Mouse (Mus musculus) hindbrain, embryonic 10.5 days (tissue): ENCODE measurements at regions not wholly inside any gene's neighbourhood (a gene's known extent, or its start where the extent isn't known, plus 50 kb on each side); places are given as distances from the start of the nearest gene placed in this dataset.

Experiments used
- DNase-seq: peaks from one replicate; pipeline ENCODE4 v3.0.0-alpha.2; 2017; ENCODE audit warnings: low spot score
- H3K27ac ChIP-seq: fragments of 300-500 bp; sonication (generic); 2 replicates; pipeline ENCODE4 v1.5.1; 2016; ENCODE audit warnings: mild to moderate bottlenecking, moderate library complexity
- H3K27me3 ChIP-seq: fragments of 300-500 bp; sonication (generic); 2 replicates; pipeline ENCODE4 v1.6.1; 2016; ENCODE audit warnings: mild to moderate bottlenecking; ENCODE audit not compliant: poor library complexity, insufficient read depth, severe bottlenecking
- H3K36me3 ChIP-seq: fragments of 300-500 bp; sonication (generic); 2 replicates; pipeline ENCODE4 v1.6.1; 2016; ENCODE audit warnings: mild to moderate bottlenecking, moderate library complexity
- H3K4me1 ChIP-seq: fragments of 300-500 bp; sonication (generic); replicated peaks from 2 replicates; pipeline ENCODE4 v1.6.1; 2016; ENCODE audit warnings: mild to moderate bottlenecking
- H3K4me3 ChIP-seq: fragments of 300-500 bp; sonication (generic); 2 replicates; pipeline ENCODE4 v1.5.1; 2016; ENCODE audit warnings: mild to moderate bottlenecking, moderate library complexity
- H3K9me3 ChIP-seq: fragments of 300-500 bp; sonication (generic); 2 replicates; pipeline ENCODE4 v1.6.1; 2016; ENCODE audit warnings: mild to moderate bottlenecking, moderate library complexity
- WGBS: fragments of 180-500 bp; shearing (Covaris S2); methylation state at CpG from one replicate; pipeline ENCODE4 v1.1.7; 2016; 5-methylcytosine and 5-hydroxymethylcytosine counted together

GRCm38 (mm10) chr10:37667031-37667745 lies 528.5 kb upstream of the Marcks start:
- peak; percentile 64 for DNase-seq
- H3K4me3 ChIP-seq = no peak overlapping the region
- peaks cover 41% of the 10 kb centered on the region for H3K4me1 ChIP-seq
- no peaks in the 10 kb centered on the region for H3K36me3 ChIP-seq
- H3K9me3 ChIP-seq = no peaks in the 10 kb centered on the region
- WGBS = 30% methylated on average over 7 of the region's 7 CpGs
- H3K27me3 ChIP-seq = no peaks in the 10 kb centered on the region
- peak overlapping the region; percentile 81 for H3K27ac ChIP-seq

DNA sequence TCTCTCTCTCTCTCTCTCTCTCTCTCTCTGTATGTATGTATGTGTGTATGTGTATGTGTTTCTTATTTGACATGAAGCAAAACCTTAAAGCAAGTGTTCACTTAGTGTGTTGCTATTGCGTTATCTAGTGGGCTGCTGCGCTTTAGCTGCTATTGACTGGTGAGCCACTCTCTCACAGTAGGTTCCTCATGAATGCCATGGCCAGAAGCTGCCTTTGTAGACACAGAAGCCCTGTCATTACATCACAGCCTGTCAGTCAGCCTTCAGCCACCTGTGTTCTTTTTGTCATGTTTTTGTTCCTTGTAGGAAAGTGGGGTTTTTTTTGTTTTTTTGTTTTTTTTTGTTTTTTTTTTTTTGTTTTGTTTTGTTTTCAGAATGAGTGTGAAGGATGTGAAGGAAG lies 527.8 kb upstream of the Marcks start:
- DNase-seq = peak; percentile 15
- no peaks in the 10 kb centered on the region for H3K27me3 ChIP-seq
- no peaks in the 10 kb centered on the region for H3K36me3 ChIP-seq
- H3K4me3 ChIP-seq = no peak overlapping the region
- WGBS = 45% methylated on average over 2 of the region's 2 CpGs
- H3K27ac ChIP-seq = peak overlapping the region; percentile 81
- H3K4me1 ChIP-seq = peaks cover 41% of the 10 kb centered on the region
- H3K9me3 ChIP-seq = no peaks in the 10 kb centered on the region

DNA sequence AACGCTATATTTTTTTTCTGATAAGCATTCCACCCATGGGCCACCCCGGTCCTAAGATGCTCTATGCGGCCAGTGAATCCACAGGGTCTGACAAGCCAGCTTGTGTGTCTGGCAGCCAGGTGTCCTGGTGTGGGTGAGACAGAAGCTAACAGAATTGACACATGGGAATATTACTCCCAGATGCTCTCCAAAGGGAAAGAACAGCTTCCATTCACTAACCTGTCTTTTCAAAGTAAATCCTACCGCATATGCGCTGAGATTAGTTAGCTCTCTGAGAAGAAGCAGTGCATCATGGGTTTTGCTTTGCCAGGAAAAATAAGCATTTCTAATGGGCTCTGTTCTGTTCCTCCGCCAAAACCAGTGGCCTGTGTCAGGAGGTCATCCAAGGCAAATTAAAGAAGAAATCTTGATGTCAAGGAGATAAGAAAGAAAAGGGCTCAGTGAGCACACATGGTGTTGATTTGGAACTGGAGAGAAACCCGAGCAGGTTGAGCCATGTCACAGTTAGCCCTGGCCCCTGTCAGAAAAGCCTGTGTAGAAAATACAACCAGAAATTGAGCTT lies 498.4 kb upstream of the Marcks start:
- 49% methylated on average over 7 of the region's 7 CpGs for WGBS
- DNase-seq = peak; percentile 50
- H3K4me3 ChIP-seq = no peak overlapping the region
- no peaks in the 10 kb centered on the region for H3K27me3 ChIP-seq
- H3K27ac ChIP-seq = peak overlapping the region; percentile 69
- no peaks in the 10 kb centered on the region for H3K36me3 ChIP-seq
- peaks cover 8% of the 10 kb centered on the region for H3K4me1 ChIP-seq
- no peaks in the 10 kb centered on the region for H3K9me3 ChIP-seq

DNA sequence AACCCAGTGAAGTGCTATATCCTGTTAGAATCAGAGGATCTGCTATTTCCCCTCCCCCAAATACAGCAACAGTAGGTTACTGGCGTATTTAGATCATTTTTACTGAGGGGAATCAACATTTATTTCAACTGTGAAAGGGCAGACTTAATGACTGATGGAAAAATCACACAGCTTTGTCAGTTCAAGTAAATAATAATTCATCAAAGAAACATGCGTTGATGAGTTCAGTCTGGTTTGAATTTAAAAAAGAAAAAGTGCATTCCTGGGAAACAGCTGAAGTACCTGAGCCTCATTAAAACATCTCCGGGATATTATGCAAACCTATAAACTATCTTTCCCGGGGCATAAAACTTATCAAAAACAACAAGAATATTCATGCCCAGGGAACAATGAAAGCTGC lies 497.7 kb upstream of the Marcks start:
- DNase-seq = no peak
- Histone ChIP-seq H3K36me3 (no peaks in the 10 kb centered on the region), H3K9me3 (no peaks in the 10 kb centered on the region), H3K27ac (peak overlapping the region; percentile 69; the same call in 1 of the 2 replicates), H3K4me3 (no peak overlapping the region), H3K4me1 (peaks cover 8% of the 10 kb centered on the region), H3K27me3 (no peaks in the 10 kb centered on the region)
- 68% methylated on average over 4 of the region's 4 CpGs for WGBS

- Histone ChIP-seq H3K27ac (no peak overlapping the region), H3K9me3 (no peaks in the 10 kb centered on the region), H3K4me3 (no peak overlapping the region), H3K27me3 (no peaks in the 10 kb centered on the region), H3K36me3 (no peaks in the 10 kb centered on the region), H3K4me1 (no peaks in the 10 kb centered on the region)
- WGBS = 94% methylated on average over 1 of the region's 1 CpGs
- no peak for DNase-seq
Measured at GRCm38 (mm10) chr10:37630403-37630802, 491.7 kb upstream of the Marcks start.

DNA sequence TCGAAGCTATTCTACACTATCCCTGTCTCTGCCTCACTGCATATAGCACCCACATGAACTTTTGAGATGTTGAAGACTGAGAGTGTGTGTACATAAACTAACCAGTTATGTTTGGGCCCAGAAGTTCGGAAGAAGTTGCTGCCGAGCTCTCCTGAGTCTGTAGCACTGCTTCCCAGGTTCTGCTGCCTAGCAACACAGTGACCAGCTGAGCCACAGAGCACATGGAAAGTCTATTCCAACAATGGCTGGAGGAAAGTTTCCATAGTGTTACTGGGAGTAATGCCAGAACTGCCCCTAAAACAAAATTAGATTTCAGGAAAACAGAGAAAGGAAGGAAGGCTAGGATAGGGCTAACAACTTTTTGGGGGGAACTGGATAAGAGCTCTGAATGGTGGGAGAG lies 489.2 kb upstream of the Marcks start:
- no peak for DNase-seq
- H3K4me3 ChIP-seq = no peak overlapping the region
- 77% methylated on average over 3 of the region's 3 CpGs for WGBS

DNA sequence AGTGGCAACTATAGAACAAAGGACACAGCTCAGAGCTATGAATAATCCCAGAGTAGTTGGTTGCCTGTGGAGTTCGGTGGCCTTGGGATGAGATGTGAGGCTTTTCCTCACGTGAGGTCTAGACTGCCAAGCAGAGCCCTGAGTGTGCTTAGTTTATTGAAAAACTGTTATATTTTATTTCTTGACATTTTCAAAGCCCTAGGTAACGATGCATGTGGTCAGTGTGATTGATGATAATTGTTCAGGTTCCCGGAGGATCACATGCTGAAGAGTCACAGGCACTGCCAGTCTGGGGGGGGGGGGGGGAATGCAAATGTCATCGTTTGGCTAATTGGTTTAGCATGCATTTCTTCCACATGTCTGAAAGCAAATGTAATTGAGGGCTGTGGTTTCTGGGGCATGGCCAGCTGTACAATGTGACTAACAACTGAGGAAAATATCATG lies 488.1 kb upstream of the Marcks start:
- Histone ChIP-seq H3K27me3 (no peaks in the 10 kb centered on the region), H3K9me3 (no peaks in the 10 kb centered on the region), H3K27ac (no peak overlapping the region), H3K36me3 (no peaks in the 10 kb centered on the region), H3K4me3 (no peak overlapping the region), H3K4me1 (no peaks in the 10 kb centered on the region)
- WGBS = 77% methylated on average over 5 of the region's 5 CpGs
- DNase-seq = no peak

More for the DNA sequence above, 489.2 kb upstream of the Marcks start:
- no peaks in the 10 kb centered on the region for H3K9me3 ChIP-seq
- H3K4me1 ChIP-seq = no peaks in the 10 kb centered on the region
- no peaks in the 10 kb centered on the region for H3K36me3 ChIP-seq
- no peaks in the 10 kb centered on the region for H3K27me3 ChIP-seq
- H3K27ac ChIP-seq = no peak overlapping the region

DNA sequence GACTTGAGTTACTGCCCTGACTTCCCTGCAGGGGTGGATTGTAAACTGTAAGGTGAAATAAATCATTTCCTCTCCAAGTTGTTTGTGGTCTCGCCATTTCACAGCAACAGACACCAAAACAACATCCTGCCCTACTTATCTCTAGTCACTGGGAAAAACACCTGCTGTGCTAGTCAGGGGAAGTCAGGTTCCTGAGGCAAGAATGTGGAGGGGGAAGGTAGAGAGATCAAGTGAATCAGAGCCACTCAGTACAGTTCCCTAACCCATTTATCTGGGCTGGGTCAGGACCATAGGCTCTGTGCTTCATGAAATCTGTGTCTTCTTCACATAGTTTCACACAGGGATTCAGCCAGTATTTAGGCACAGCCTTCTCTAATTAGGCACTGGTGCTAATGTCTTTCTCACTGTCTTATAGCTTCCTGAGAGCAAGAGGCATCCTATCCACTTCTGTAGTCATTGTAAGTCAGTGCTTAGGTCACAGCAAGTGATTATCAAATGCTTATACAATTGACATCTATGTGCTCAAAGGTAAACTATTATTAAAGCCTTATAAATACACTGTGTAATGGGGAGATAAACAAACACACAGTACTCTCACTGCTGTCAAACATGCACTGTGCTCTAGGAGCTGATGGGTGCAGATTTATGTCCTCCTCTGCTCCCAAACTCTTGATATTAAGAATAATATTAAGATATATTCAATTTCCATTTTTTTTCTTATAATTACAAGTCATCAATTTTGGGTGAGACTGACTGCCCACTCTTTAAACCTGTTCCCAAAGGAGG lies 487.4 kb upstream of the Marcks start:
- Histone ChIP-seq H3K36me3 (no peaks in the 10 kb centered on the region), H3K27ac (no peak overlapping the region), H3K4me3 (no peak overlapping the region), H3K4me1 (no peaks in the 10 kb centered on the region), H3K27me3 (no peaks in the 10 kb centered on the region), H3K9me3 (no peaks in the 10 kb centered on the region)
- 55% methylated on average over 1 of the region's 1 CpGs for WGBS
- no peak for DNase-seq

GRCm38 (mm10) chr10:37623041-37623440 lies 484.3 kb upstream of the Marcks start:
- H3K27ac ChIP-seq = no peak overlapping the region
- no peak overlapping the region for H3K4me3 ChIP-seq
- H3K4me1 ChIP-seq = no peaks in the 10 kb centered on the region
- no peaks in the 10 kb centered on the region for H3K36me3 ChIP-seq
- no peaks in the 10 kb centered on the region for H3K27me3 ChIP-seq
- no peaks in the 10 kb centered on the region for H3K9me3 ChIP-seq
- no peak for DNase-seq

- Histone ChIP-seq H3K27ac (no peak overlapping the region; the same call in 1 of the 2 replicates), H3K9me3 (no peaks in the 10 kb centered on the region), H3K36me3 (no peaks in the 10 kb centered on the region), H3K27me3 (no peaks in the 10 kb centered on the region), H3K4me3 (no peak overlapping the region), H3K4me1 (peaks cover 17% of the 10 kb centered on the region)
- DNase-seq = no peak
- WGBS = 82% methylated on average over 1 of the region's 1 CpGs
Measured at GRCm38 (mm10) chr10:37618606-37619005, 479.9 kb upstream of the Marcks start.

DNA sequence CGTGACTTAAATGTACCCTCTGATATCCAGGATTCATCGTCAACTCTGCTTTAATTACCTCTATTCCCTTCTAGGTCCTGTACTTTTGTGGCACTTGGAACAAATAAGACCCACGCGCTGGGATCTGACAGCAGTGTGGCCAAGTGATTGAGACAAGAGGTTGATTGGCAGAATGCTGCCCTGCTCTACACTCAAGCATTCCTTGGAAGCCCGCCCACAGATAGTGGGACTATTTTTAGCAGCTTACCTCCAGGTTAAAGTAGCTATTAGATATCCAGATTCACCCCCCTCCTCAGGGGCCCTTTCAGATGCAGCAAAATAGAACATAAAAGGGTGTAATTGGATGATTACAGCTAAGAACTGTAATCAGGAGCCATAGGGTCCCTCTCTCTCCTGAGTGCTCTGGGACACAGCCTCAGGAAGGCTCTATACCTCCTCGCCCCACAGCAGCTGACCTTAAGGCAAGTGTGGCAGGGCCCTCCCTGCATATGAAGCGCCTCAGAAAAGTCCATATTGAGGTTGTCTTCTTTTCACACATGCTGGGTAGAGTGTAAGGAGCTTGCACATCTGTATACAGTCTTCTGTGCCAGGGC lies 479.1 kb upstream of the Marcks start:
- Histone ChIP-seq H3K9me3 (no peaks in the 10 kb centered on the region), H3K4me1 (peaks cover 17% of the 10 kb centered on the region), H3K27me3 (no peaks in the 10 kb centered on the region), H3K36me3 (no peaks in the 10 kb centered on the region), H3K27ac (peak overlapping the region; percentile 45; the same call in 1 of the 2 replicates), H3K4me3 (no peak overlapping the region)
- WGBS = 81% methylated on average over 7 of the region's 7 CpGs
- DNase-seq = no peak

- WGBS = 70% methylated on average over 4 of the region's 4 CpGs
- DNase-seq = peak; percentile 36
- Histone ChIP-seq H3K4me1 (peaks cover 17% of the 10 kb centered on the region), H3K36me3 (no peaks in the 10 kb centered on the region), H3K27me3 (no peaks in the 10 kb centered on the region), H3K4me3 (no peak overlapping the region), H3K9me3 (no peaks in the 10 kb centered on the region), H3K27ac (peak overlapping the region; percentile 77)
Measured at GRCm38 (mm10) chr10:37615926-37616691, 477.4 kb upstream of the Marcks start.
